Mouse (Mus musculus) MEL (cell line): ENCODE data around the gene Kctd13.

ENCODE experiments used
- CTCF ChIP-seq, 3 experiments: IDR thresholded peaks in 2 of 3; conservative IDR thresholded peaks in 1 of 3; 2 replicates each; pipeline ENCODE4 v1.5.1; 2011 to 2012; ENCODE audit warnings: low read length in 3 of 3, low read depth in 2 of 3, mild to moderate bottlenecking in 2 of 3, improper control_type of control experiment in 1 of 3, inconsistent platforms in 1 of 3, mixed read lengths in 1 of 3, moderate library complexity in 1 of 3; ENCODE audit not compliant: control insufficient read depth in 1 of 3, insufficient read depth in 1 of 3, poor library complexity in 1 of 3, severe bottlenecking in 1 of 3
- E2F4 ChIP-seq: IDR thresholded peaks from 2 replicates; pipeline ENCODE4 v1.6.1; 2011; ENCODE audit warnings: low read depth, low read length, improper control_type of control experiment, borderline replicate concordance
- EP300 ChIP-seq, 2 experiments: IDR thresholded peaks; 2 replicates each; pipeline ENCODE4 v1.6.1; 2011; ENCODE audit warnings: improper control_type of control experiment in 2 of 2, low read length in 2 of 2, low read depth in 1 of 2, mild to moderate bottlenecking in 1 of 2
- JUND ChIP-seq: IDR thresholded peaks from 2 replicates; pipeline ENCODE4 v1.6.1; 2011; ENCODE audit warnings: low read depth, mild to moderate bottlenecking, improper control_type of control experiment, low read length
- MAFK ChIP-seq: IDR thresholded peaks from 2 replicates; pipeline ENCODE4 v1.6.1; 2011; ENCODE audit warnings: low read depth, mild to moderate bottlenecking, low read length, improper control_type of control experiment, borderline replicate concordance
- MAX ChIP-seq: IDR thresholded peaks from 2 replicates; pipeline ENCODE4 v1.6.1; 2011; ENCODE audit warnings: low read length, improper control_type of control experiment
- MAZ ChIP-seq: IDR thresholded peaks from 2 replicates; pipeline ENCODE4 v1.6.1; 2012; ENCODE audit warnings: low read depth, mild to moderate bottlenecking, inconsistent platforms, low read length, improper control_type of control experiment
- NELFE ChIP-seq: IDR thresholded peaks from 2 replicates; pipeline ENCODE4 v1.6.1; 2011; ENCODE audit warnings: low read depth, low read length, improper control_type of control experiment

GRCm38 (mm10) chr7:126983113-126983512, 54.4 kb downstream of the Kctd13 start:
- TF ChIP-seq E2F4, result no peak
- no peak for TF ChIP-seq EP300 (IDR thresholded peaks at IDR 0.05; ENCODE audit: low read depth in 1 of 2, low read length in 2 of 2)
- TF ChIP-seq MAX, result no peak
- no peak for TF ChIP-seq MAZ
- TF ChIP-seq CTCF (IDR thresholded peaks at IDR 0.05 in 2 of 3, conservative IDR thresholded peaks at IDR 0.05 in 1 of 3; ENCODE audit: control insufficient read depth in 1 of 3, insufficient read depth in 1 of 3, low read depth in 2 of 3, low read length in 3 of 3, poor library complexity in 1 of 3, severe bottlenecking in 1 of 3), result no peak
- TF ChIP-seq JUND, result no peak
- TF ChIP-seq MAFK, result no peak
- no peak for TF ChIP-seq NELFE
